Mouse (Mus musculus): ENCODE results near the gene Olfr571. TPM values are rescaled to one million over a fixed set of nuclear protein-coding genes. Genes with fewer than 3 reads are reported as not detected.

The Olfr571 gene
- not detected in 2 replicates for polyA plus RNA-seq (2015; fragmentation: Nextera tagmentation; extraction: Ambion mirVana)

DNA sequence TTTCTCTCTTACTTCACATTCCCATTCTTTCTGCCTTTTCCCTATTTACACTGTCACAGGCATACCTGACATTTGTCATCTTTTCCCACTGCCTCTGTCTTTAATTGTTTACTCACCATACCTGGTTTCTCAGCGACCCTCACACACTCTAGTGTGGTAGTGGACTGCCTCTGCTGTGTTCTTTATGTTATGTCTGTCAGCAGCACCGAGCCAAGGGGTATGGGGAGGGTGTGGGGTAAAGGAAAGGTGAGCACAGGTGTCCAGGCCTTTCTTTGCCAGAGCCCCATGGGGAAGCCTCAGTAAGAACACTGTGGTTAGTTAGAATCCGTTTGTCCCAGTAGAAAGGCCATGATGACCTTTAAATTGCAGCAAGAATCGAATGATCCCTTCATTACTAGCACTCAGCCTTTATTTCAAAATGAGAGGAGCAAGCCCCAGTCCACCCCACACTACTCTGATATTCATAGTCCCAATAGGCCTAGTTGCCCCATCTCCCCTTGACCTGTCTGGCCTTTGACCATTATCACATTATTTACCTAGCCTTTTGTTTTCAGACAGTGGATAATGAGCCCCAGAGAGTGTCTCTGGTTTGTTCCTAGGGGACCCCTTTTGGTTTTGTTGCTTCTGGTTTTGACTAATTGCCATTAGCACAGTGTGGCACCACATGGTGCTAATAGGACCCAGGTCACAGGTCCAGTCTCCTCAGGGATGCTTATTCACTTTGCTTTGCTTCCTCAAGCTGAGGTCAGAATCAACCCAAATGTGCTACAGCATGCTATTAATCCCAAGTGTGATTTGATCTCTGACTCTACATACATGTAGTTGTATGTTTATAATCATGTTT, at the start of gene Olfr571:
Gene Olfr571, minus strand, starts transcription at position 505 of the 844 bp plus-strand sequence.
- Histone ChIP-seq H3K4me2 (ENCODE audit: low read depth, low read length) (no peak within 1 kb of the TSS), H3K4me3 (ENCODE audit: low read length) (no peak within 1 kb of the TSS), H3K9ac (ENCODE audit: low read length) (no peak within 1 kb of the TSS), H3K36me3 (ENCODE audit: control insufficient read depth, insufficient read depth) (no peaks in the 10 kb centered on the region), H3K27me3 (ENCODE audit: control insufficient read depth, insufficient read depth, low read length) (no peaks in the 10 kb centered on the region), H3K4me1 (ENCODE audit: control insufficient read depth, insufficient read depth, low read length) (0 out of 2 replicates have a peak, but pooled peaks cover 2% of the 10 kb centered on the region), H3K27ac (ENCODE audit: low read length) (no peak within 1 kb of the TSS), H3K9me3 (replicated peaks; ENCODE audit: control insufficient read depth, low read length) (no peaks in the 10 kb centered on the region)
- no peak for ATAC-seq (replicated peaks; ENCODE audit: extremely low read depth, insufficient read depth, low FRiP score)
- WGBS, result 66% methylated on average over 4 of the region's 4 CpGs

DNA sequence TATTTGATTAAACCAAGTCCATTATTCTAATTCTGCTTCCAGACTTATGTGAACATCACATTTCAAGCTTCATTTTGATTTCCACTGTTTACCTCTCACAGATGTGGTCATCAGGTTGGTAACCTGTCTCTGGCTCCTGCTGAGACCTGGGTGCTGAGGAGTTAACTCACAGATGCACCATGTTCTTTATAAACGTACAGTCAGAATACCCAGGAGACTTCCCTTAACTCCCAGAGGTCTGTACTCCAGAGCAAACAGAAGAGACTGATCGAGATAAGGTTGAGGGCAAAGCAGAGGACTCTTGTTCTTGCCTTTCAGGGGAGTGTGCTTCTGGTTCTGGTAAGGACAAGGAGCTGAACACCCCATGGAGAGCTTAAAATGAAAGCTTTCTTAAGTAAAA, 45.0 kb upstream of the Olfr571 start, which contains the start of gene Olfr576:
Gene Olfr576, plus strand, starts transcription at position 301 of the 400 bp plus-strand sequence.
- Histone ChIP-seq H3K27ac (ENCODE audit: low read length) (no peak within 1 kb of the TSS), H3K4me1 (ENCODE audit: control insufficient read depth, insufficient read depth, low read length) (no peaks in the 10 kb centered on the region), H3K36me3 (ENCODE audit: control insufficient read depth, insufficient read depth) (no peaks in the 10 kb centered on the region), H3K9me3 (replicated peaks; ENCODE audit: control insufficient read depth, low read length) (no peaks in the 10 kb centered on the region), H3K4me3 (ENCODE audit: low read length) (no peak within 1 kb of the TSS), H3K4me2 (ENCODE audit: low read depth, low read length) (no peak within 1 kb of the TSS), H3K27me3 (ENCODE audit: control insufficient read depth, insufficient read depth, low read length) (no peaks in the 10 kb centered on the region), H3K9ac (ENCODE audit: low read length) (no peak within 1 kb of the TSS)
- ATAC-seq (replicated peaks; ENCODE audit: extremely low read depth, insufficient read depth, low FRiP score), result no peak
- WGBS, result 17% methylated on average over 2 of the region's 2 CpGs

DNA sequence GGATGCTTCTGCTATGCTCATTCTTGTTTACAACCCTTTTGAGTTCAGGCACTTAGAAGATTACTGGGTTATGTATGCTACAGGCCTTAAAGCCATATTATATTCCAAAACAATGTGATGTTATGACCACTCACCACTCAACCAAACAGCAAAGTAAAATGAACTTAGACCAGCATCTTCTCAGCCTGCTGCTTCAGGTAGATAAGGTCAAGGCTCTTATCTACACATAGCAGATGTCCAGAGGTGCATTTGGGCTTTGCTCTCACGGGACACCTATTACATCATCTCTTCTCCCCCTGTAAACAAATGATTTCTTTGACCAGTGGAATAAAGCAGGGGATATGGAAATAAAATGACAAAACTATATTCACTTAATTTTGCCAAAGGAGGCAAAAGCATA, 41.3 kb upstream of the Olfr571 start, which contains the start of gene Olfr575:
Gene Olfr575, minus strand, starts transcription at position 183 of the 400 bp plus-strand sequence.
- Histone ChIP-seq H3K4me2 (ENCODE audit: low read depth, low read length) (no peak within 1 kb of the TSS), H3K36me3 (ENCODE audit: control insufficient read depth, insufficient read depth) (no peaks in the 10 kb centered on the region), H3K27ac (ENCODE audit: low read length) (no peak within 1 kb of the TSS), H3K9me3 (replicated peaks; ENCODE audit: control insufficient read depth, low read length) (no peaks in the 10 kb centered on the region), H3K4me3 (ENCODE audit: low read length) (no peak within 1 kb of the TSS), H3K4me1 (ENCODE audit: control insufficient read depth, insufficient read depth, low read length) (no peaks in the 10 kb centered on the region), H3K9ac (ENCODE audit: low read length) (no peak within 1 kb of the TSS), H3K27me3 (ENCODE audit: control insufficient read depth, insufficient read depth, low read length) (no peaks in the 10 kb centered on the region)
- no peak for ATAC-seq (replicated peaks; ENCODE audit: extremely low read depth, insufficient read depth, low FRiP score)
- 34% methylated on average over 1 of the region's 1 CpGs for WGBS

DNA sequence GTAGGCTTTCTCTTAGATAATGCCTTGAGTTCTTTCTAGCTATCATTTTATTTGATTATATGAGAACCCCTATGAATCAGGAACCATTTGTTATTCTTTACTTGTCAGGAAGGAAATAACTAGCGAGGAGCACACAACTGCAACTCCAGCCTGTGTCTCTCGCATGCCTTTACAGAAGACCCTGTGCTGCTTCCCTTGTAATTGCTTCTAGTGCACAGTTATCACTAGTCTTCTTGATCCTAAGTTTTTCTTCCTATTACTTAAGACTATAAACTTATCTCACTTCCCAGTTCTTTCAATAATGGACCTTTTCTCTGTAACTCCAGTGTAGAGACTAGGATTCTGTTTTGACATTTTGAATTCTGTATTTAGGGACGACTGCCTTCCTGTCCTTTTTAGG, 40.8 kb upstream of the Olfr571 start:
- H3K4me3 ChIP-seq (ENCODE audit: low read length), result no peak overlapping the region
- H3K4me2 ChIP-seq (ENCODE audit: low read depth, low read length), result no peak overlapping the region
- no peaks in the 10 kb centered on the region for H3K4me1 ChIP-seq (ENCODE audit: control insufficient read depth, insufficient read depth, low read length)
- no peaks in the 10 kb centered on the region for H3K27me3 ChIP-seq (ENCODE audit: control insufficient read depth, insufficient read depth, low read length)
- H3K27ac ChIP-seq (ENCODE audit: low read length), result no peak overlapping the region
- no peaks in the 10 kb centered on the region for H3K9me3 ChIP-seq (replicated peaks; ENCODE audit: control insufficient read depth, low read length)
- no peak for ATAC-seq (replicated peaks; ENCODE audit: extremely low read depth, insufficient read depth, low FRiP score)
- H3K36me3 ChIP-seq (ENCODE audit: control insufficient read depth, insufficient read depth), result no peaks in the 10 kb centered on the region
- no peak overlapping the region for H3K9ac ChIP-seq (ENCODE audit: low read length)
- 64% methylated on average over 3 of the region's 3 CpGs for WGBS

DNA sequence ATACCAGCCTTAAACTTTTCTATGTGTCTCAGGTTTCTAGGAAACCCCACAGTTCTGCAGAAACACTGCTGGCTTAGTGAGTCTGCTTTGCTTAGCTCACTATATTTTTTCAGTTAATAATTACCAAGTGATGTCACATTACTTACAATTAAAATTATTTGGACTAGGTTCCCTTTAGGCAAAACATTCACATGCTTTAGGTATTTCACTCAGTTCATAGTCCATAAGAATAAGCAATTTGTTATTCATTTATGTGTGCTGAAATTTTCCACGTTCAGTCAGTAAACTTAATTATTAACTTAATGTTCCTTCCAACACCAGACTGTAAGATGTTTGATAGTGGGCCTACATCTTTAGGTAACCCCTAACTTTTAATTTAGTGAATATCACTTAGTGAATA, 33.4 kb upstream of the Olfr571 start:
- Histone ChIP-seq H3K4me1 (ENCODE audit: control insufficient read depth, insufficient read depth, low read length) (no peaks in the 10 kb centered on the region), H3K27me3 (ENCODE audit: control insufficient read depth, insufficient read depth, low read length) (no peaks in the 10 kb centered on the region), H3K36me3 (ENCODE audit: control insufficient read depth, insufficient read depth) (no peaks in the 10 kb centered on the region), H3K9ac (ENCODE audit: low read length) (no peak overlapping the region), H3K27ac (ENCODE audit: low read length) (no peak overlapping the region), H3K4me3 (ENCODE audit: low read length) (no peak overlapping the region), H3K9me3 (replicated peaks; ENCODE audit: control insufficient read depth, low read length) (no peaks in the 10 kb centered on the region), H3K4me2 (ENCODE audit: low read depth, low read length) (no peak overlapping the region)
- no peak for ATAC-seq (replicated peaks; ENCODE audit: extremely low read depth, insufficient read depth, low FRiP score)
- WGBS, result 65% methylated on average over 1 of the region's 1 CpGs

DNA sequence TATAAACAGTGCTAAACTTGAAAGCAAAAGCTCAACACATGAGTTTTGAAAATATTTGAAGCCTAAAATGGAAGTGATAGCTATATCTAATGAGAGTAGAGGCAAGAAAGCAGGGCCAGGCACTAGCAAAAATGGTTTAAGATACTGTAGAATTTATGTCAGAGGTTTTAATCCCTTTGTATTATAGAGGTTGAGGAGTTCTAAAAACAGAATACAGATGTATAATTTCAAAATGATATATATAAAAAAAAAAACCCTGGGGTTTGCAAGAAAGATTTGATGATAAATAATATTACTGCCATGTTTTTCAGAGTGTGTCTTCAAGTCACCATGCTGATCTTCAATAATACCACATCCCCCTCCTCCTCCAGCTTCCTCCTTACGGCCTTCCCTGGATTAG, 30.8 kb upstream of the Olfr571 start, which contains the start of gene Olfr574:
Gene Olfr574, plus strand, starts transcription at position 301 of the 400 bp plus-strand sequence.
- ATAC-seq (replicated peaks; ENCODE audit: extremely low read depth, insufficient read depth, low FRiP score), result no peak

DNA sequence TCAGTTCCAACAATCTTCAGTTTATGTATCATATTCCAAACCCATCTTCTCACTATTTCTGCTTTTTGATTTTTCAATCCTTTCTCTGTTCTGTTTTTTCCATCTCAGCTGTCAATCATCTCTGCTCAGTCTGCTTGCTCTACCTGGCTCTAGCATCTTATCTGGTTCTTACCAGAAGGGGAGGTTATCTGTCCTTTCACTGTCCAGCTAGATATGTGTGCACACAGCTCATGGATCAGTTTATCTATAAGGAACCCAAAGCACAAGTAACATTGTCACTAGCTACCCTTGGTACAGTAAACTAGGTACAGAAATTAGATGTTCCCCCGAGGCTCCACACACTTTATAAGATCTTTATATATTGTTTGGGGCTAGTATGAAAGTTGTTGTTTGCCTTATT, 26.1 kb upstream of the Olfr571 start:
- Histone ChIP-seq H3K9me3 (replicated peaks; ENCODE audit: control insufficient read depth, low read length) (no peaks in the 10 kb centered on the region), H3K4me2 (ENCODE audit: low read depth, low read length) (no peak overlapping the region), H3K27me3 (ENCODE audit: control insufficient read depth, insufficient read depth, low read length) (no peaks in the 10 kb centered on the region), H3K9ac (ENCODE audit: low read length) (no peak overlapping the region), H3K27ac (ENCODE audit: low read length) (no peak overlapping the region), H3K4me3 (ENCODE audit: low read length) (no peak overlapping the region), H3K36me3 (ENCODE audit: control insufficient read depth, insufficient read depth) (no peaks in the 10 kb centered on the region), H3K4me1 (ENCODE audit: control insufficient read depth, insufficient read depth, low read length) (no peaks in the 10 kb centered on the region)
- WGBS, result 82% methylated on average over 1 of the region's 1 CpGs
- ATAC-seq (replicated peaks; ENCODE audit: extremely low read depth, insufficient read depth, low FRiP score), result no peak

More for the DNA sequence above, 30.8 kb upstream of the Olfr571 start, which contains the start of gene Olfr574:
- H3K4me3 ChIP-seq (ENCODE audit: low read length), result no peak within 1 kb of the TSS
- H3K27ac ChIP-seq (ENCODE audit: low read length), result no peak within 1 kb of the TSS
- WGBS, result 87% methylated on average over 1 of the region's 1 CpGs
- H3K27me3 ChIP-seq (ENCODE audit: control insufficient read depth, insufficient read depth, low read length), result no peaks in the 10 kb centered on the region
- H3K36me3 ChIP-seq (ENCODE audit: control insufficient read depth, insufficient read depth), result no peaks in the 10 kb centered on the region
- no peak within 1 kb of the TSS for H3K9ac ChIP-seq (ENCODE audit: low read length)
- no peaks in the 10 kb centered on the region for H3K9me3 ChIP-seq (replicated peaks; ENCODE audit: control insufficient read depth, low read length)
- H3K4me2 ChIP-seq (ENCODE audit: low read depth, low read length), result no peak within 1 kb of the TSS
- no peaks in the 10 kb centered on the region for H3K4me1 ChIP-seq (ENCODE audit: control insufficient read depth, insufficient read depth, low read length)

DNA sequence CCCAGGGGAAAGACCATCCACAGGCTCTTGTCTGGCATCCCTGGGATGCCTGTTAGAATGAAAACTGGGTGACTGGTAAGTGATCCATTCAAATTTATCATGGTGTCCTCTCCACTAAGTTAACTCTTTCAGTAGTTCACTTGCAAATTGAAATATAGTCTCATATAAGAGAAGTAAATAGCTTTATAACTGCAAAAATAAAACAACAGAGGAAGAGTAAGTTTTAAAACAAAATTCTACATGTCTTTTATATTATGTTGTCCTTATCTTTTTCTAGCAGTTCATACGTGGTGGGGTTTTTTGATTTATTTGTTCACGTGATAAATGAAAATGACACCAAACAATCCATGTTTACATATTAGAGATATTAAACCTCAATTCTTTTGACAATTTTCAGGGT, 25.1 kb upstream of the Olfr571 start, which contains the start of gene Olfr573-ps1:
Gene Olfr573-ps1, minus strand, starts transcription at position 101 of the 400 bp plus-strand sequence.
- H3K9ac ChIP-seq (ENCODE audit: low read length), result no peak within 1 kb of the TSS
- no peak within 1 kb of the TSS for H3K27ac ChIP-seq (ENCODE audit: low read length)
- H3K4me1 ChIP-seq (ENCODE audit: control insufficient read depth, insufficient read depth, low read length), result no peaks in the 10 kb centered on the region
- H3K9me3 ChIP-seq (replicated peaks; ENCODE audit: control insufficient read depth, low read length), result no peaks in the 10 kb centered on the region
- no peak for ATAC-seq (replicated peaks; ENCODE audit: extremely low read depth, insufficient read depth, low FRiP score)
- WGBS, result 87% methylated on average over 2 of the region's 2 CpGs
- H3K4me2 ChIP-seq (ENCODE audit: low read depth, low read length), result no peak within 1 kb of the TSS
- H3K36me3 ChIP-seq (ENCODE audit: control insufficient read depth, insufficient read depth), result no peaks in the 10 kb centered on the region
- H3K4me3 ChIP-seq (ENCODE audit: low read length), result no peak within 1 kb of the TSS
- H3K27me3 ChIP-seq (ENCODE audit: control insufficient read depth, insufficient read depth, low read length), result no peaks in the 10 kb centered on the region

DNA sequence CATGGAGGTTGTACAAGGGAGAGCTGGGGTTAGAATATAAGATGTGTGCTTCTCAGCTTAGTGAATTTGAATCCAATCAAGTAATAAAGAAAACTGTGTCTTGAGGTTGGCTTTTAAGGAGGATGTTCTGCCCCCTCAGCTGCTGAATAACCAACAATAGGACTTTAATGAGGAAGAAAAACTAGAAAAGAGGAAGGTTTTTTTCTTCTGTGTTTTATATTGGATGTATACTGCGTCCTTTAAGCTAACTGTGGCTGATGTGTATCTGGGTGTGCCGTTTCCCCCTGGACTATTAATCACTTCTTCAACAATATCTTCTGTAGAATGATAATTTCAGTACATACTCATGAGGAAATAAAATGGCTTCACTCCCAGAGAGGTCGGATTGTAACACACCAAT, 9.8 kb upstream of the Olfr571 start:
- Histone ChIP-seq H3K36me3 (ENCODE audit: control insufficient read depth, insufficient read depth) (no peaks in the 10 kb centered on the region), H3K4me2 (ENCODE audit: low read depth, low read length) (no peak overlapping the region), H3K9me3 (replicated peaks; ENCODE audit: control insufficient read depth, low read length) (no peaks in the 10 kb centered on the region), H3K4me1 (ENCODE audit: control insufficient read depth, insufficient read depth, low read length) (no peaks in the 10 kb centered on the region), H3K4me3 (ENCODE audit: low read length) (no peak overlapping the region), H3K9ac (ENCODE audit: low read length) (no peak overlapping the region), H3K27ac (ENCODE audit: low read length) (no peak overlapping the region), H3K27me3 (ENCODE audit: control insufficient read depth, insufficient read depth, low read length) (no peaks in the 10 kb centered on the region)
- ATAC-seq (replicated peaks; ENCODE audit: extremely low read depth, insufficient read depth, low FRiP score), result no peak
- 65% methylated on average over 3 of the region's 3 CpGs for WGBS
